Mouse (Mus musculus) liver, adult 2 months (tissue): ENCODE data around the gene Bhlha15.

Experiments used
- CTCF ChIP-seq: fragments of 200-500 bp; IDR thresholded peaks from 2 replicates; pipeline ENCODE4 v1.5.1; 2011; ENCODE audit warnings: low read depth, low read length, control low read depth
- POLR2A ChIP-seq: fragments of 200-500 bp; IDR thresholded peaks from 2 replicates; pipeline ENCODE4 v1.6.1; 2011; ENCODE audit warnings: low read length, control low read depth; ENCODE audit not compliant: insufficient read depth; ENCODE audit errors: extremely low read depth

- TF ChIP-seq POLR2A (no peak), CTCF (no peak)
Observed at GRCm38 (mm10) chr5:144165756-144166155, 24.3 kb upstream of the Bhlha15 start.
